Mouse (Mus musculus): ENCODE data around the gene Brdt. TPM values are rescaled to one million over a fixed set of nuclear protein-coding genes. Genes with fewer than 3 reads are reported as not detected.
A peak's percentile ranks its signal among the peaks of the same experiment; 100 is the strongest.

Brdt gene
- total RNA-seq (2021), result 1 to 10 TPM; 5.6 to 8.2 TPM
- long read RNA-seq, experiment 1, partial matches to known transcripts, result 0 of 5 reads
- long read RNA-seq, experiment 1, other reads (novel, unspliced or antisense), result 5 of 5 reads
- long read RNA-seq, experiment 2, partial matches to known transcripts, result 2 of 5 reads
- long read RNA-seq, experiment 2, other reads (novel, unspliced or antisense), result 3 of 5 reads

GRCm38 (mm10) chr5:107330916-107331421 is at the start of gene Brdt:
Brdt (plus strand) TSS chr5:107331159.
- DNase-seq (ENCODE audit: low spot score in 2 of 2), result no peak

DNA sequence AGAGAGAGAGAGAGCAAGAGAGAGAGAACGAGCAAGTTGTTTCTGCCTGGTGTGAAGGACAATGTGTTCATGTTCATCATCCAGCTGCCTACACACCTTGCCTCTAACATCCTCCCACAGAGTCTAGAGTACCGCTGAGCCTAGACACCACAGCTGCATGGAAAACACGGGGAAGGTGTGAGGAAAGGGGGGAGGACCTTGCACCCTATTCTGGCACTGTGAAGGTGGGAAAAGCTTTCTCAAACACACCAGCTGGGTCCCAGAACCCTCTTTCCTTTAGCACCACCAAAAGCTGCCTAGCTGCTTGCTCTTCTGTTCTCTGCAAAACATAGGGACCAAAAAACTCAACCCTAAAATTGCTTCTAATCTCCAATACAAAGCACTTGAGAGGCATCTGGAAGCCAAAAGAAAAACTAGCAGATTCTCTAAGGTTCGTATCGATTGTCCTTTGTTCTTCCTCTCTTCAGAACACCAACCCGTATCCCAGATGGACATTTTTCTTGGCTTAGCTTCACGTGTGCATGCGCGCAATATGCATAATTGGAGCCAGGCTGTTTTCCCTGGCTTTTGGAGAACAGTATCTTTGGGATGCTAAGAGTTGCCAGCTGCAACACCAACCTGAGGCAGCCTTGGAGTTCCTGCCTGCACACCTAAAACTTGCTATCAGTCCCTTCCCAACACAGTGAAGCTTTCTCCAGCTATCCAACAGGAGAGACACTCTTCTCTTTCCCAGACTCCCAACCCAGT is 48.2 kb upstream of the Brdt start:
- DNase-seq (ENCODE audit: low spot score in 2 of 2), result no peak

DNA sequence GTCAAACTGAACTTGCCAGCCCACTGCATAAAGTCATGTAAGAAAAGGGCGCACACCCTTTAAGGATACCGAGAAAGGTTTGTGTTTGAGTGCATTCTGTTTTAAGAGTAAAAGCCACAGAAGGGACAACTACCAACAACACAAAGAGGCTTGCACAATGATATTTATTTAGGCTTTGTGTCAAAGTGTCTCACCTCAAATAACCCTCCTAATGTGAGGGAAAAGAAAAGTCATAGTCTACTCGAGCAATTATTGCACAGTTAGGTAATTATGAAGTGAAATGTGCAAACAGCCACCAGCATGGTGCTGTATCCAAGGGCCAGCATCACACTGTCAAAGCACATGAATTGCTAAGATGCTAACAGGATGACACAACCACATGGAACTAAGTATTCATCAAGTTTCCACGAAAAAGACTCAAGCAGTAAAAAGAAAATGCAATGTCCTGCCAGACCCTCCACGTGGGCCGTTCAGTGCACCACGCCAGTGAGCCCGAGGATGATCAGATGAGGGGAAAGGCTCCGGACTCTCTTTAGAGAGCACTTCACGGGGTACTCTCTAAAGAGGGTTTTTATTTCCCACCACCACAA is 46.9 kb upstream of the Brdt start:
- DNase-seq (ENCODE audit: low spot score in 2 of 2), result no peak

DNA sequence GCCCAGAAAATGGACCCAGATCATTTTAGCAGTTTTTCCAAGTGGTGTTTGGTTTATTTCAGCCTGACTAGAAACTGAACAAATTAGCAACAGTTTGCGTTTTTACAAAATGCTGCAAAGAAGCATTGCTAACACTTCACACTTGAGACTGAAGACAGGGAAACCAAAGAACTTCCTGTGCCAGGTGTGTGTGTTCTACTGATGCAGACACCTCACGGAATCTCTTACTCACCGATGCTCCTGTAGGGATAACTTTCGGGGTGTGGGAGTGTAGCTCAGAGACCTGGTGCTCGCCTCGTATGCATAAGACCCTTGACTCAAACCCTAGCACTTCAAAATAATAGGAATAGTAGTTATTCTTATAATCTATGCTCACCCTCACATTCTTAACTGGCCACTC is 45.4 kb upstream of the Brdt start:
- no peak for DNase-seq (ENCODE audit: low spot score in 2 of 2)

DNA sequence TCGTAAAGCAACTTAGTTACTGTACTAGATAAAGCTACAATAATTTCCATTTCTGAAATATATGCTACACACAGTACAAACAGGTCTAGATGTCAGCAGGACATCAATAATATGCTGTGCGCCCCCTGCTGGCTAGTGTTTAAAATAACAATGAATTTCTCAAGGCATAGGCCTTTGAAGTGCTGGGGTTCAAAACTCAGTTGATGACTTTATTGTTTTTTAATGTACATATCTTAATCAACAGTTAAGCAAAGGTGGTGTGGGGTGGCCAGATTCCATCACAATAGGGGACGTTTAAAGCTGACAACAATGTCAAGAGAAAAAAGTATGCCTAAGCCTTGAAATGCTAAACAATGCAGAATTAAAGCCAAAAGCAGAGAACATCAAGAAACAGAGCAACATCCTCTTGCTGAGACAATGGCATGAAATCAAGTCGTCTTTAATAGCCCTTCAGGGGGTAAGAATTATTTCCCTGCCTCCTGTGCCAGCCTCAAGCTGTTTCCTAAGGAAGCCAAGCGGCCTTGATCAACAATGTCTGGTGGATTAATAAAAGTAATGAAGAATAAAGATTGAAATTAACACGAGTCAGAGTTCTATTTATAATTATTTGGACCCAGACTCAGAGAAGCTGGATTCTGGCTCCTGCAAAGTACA is 43.6 kb upstream of the Brdt start:
- peak; percentile 45 to 69 for DNase-seq (ENCODE audit: low spot score in 2 of 2)

DNA sequence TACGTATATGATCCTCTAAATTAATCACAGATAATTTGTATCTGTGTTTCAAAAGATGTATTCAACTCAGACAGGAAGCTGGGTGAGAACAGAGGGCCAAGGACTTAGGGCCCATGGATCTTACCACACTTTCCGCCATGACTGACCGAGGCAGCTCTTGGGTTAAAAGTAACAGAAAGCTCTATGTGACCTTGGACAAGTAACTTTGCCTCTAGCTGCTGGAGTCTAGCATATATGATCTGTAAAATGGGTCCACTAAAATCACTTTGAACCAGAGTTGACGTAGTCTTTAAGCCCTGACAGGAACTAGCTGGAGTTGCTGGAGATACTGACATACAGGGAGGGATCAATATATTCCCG is 43.1 kb upstream of the Brdt start:
- DNase-seq (ENCODE audit: low spot score in 2 of 2), result no peak

GRCm38 (mm10) chr5:107288427-107289233 is 42.3 kb upstream of the Brdt start:
- peak; percentile 18 to 23 for DNase-seq (ENCODE audit: low spot score in 2 of 2)

GRCm38 (mm10) chr5:107289234-107289764 is 41.7 kb upstream of the Brdt start, which contains the start of gene Tgfbr3:
Tgfbr3 (minus strand) TSS chr5:107289629.
- peak; percentile 68 to 72 for DNase-seq (ENCODE audit: low spot score in 2 of 2)

GRCm38 (mm10) chr5:107289986-107290385 is 41.0 kb upstream of the Brdt start:
- DNase-seq (ENCODE audit: low spot score in 2 of 2), result no peak

DNA sequence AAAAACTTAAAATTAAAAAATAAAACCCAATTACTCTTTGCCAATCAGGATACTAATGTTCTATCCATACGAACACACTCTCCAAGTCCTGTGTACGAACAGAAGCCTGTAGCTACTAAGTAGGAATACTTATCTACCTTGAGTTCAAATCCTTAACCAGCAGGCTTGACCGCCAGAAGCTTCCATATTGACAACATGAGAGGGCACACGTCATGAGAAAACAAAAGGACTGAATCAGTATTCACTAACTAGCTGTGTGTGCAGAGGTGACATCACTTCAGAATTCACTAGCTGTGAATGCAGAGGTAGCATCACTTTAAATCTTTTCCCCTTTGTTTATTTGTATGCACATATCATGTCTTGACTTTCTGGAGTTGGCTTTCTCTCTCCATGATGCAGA is 36.9 kb upstream of the Brdt start:
- no peak for DNase-seq (ENCODE audit: low spot score in 2 of 2)

- DNase-seq (ENCODE audit: low spot score in 2 of 2), result peak; percentile 45 to 75
Measured at GRCm38 (mm10) chr5:107295061-107295816, 35.7 kb upstream of the Brdt start.

DNA sequence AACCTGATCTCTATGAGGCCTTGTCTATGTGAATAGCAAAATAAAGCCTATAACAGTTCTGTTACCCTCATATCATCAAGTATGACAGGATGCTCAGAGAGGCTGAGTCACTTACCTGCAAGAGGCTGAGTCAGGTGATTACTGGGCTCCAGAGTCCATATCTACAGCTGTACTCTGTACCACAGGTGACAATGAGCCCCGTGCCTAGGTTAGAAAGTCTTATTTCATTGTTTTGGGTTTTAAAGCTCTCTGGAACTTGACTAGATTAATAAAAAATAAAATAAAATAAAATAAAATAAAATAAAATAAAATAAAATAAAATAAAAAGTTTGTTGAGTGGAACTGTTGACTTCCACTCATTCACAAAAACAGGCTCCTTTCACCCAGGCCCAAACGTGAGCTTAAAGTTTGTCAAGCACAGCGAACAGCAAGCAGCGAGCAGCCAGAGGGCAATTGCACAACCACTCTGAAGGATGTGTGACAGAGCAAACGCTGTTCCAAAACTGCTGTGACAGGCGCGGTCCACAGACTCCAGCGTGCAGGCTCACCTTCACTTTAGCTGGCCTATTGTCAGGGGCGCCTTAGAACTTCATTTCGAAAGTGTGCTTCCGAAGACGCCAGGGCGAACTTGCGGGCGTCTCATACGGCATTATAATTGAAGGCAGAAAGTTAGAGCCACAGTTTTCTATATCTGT is 35.0 kb upstream of the Brdt start:
- DNase-seq (ENCODE audit: low spot score in 2 of 2), result no peak

- DNase-seq (ENCODE audit: low spot score in 2 of 2), result no peak
Measured at GRCm38 (mm10) chr5:107296512-107297322, 34.2 kb upstream of the Brdt start.

DNA sequence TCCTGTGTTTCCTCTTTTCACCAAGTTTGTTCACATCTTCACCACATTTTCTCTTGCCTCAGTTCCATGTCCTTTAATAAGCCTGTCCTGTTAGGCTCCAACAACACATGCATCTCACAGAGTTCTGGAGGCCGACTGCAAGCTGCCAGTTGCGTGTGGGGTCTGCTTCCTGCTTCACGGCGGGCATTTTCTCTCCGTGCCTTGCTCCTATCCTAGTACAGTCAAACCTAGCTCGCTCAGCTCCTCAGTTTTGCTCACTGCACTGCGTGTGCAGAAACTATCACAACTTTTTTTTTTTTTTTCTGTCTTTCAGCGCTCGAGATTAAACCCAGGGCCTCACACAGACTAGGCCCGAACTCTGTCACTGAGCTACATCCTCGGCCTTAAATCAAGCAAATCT is 32.1 kb upstream of the Brdt start:
- no peak for DNase-seq (ENCODE audit: low spot score in 2 of 2)

- no peak for DNase-seq (ENCODE audit: low spot score in 2 of 2)
Measured at GRCm38 (mm10) chr5:107303350-107303861, 27.6 kb upstream of the Brdt start.

GRCm38 (mm10) chr5:107304117-107304825 is 26.7 kb upstream of the Brdt start:
- DNase-seq (ENCODE audit: low spot score in 2 of 2), result no peak

- DNase-seq (ENCODE audit: low spot score in 2 of 2), result no peak
Measured at GRCm38 (mm10) chr5:107307432-107307831, 23.5 kb upstream of the Brdt start.

- DNase-seq (ENCODE audit: low spot score in 2 of 2), result no peak
Measured at GRCm38 (mm10) chr5:107317141-107317540, 13.8 kb upstream of the Brdt start.

All from adrenal gland, postnatal 4 days (tissue).